Mouse (Mus musculus): ENCODE results near the gene Klra3. TPM values are rescaled to one million over a fixed set of nuclear protein-coding genes. Genes with fewer than 3 reads are reported as not detected.
"Not testable (repeated sequence)": the region's sequence is repeated elsewhere in the genome, so short reads cannot be mapped to it uniquely, and the experiment has no call there.

The Klra3 gene
- total and polyA plus RNA-seq, 3 experiments = not detected

DNA sequence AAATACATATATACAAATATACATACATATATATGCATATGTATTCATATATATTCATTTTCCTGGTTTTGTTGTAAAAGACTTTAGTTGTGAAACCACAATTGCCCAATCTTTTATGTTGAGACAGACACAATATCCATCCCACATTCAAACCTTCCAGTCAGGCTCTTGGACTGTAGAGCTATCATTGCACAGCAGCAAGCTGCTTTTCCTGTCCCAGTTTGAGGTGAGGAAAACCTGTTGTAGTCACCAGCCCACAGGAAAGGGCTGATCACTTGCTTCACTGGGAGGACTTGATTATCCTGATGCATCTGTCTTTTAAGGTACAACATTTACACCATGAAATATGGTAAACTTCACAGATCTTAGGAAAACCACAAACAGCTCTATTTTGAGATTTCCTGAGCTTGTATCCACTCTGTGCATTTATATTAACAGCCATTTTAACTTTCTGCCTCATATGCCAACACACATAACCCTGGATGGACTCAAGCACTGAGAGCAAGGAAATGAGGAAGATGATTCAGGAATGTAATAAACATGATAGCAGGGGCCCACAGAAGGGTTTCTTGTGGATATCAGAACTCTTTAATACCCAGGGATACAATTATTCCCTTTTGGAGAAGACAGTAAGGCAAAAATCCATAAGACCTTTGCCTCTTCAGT, 49.3 kb downstream of the Klra3 start:
- Histone ChIP-seq H3K79me2 (replicated peaks; ENCODE audit: control insufficient read depth, insufficient read depth, low read length) (no peaks in the 10 kb centered on the region), H3K27me3 (ENCODE audit: control insufficient read depth, insufficient read depth, low read length) (no peaks in the 10 kb centered on the region), H3K9ac (ENCODE audit: low read depth, low read length) (no peak overlapping the region), H3K36me3 (ENCODE audit: control insufficient read depth, insufficient read depth, low read length) (no peaks in the 10 kb centered on the region), H3K4me3 (no peak overlapping the region), H3K4me1 (ENCODE audit: control insufficient read depth, insufficient read depth, low read length) (no peaks in the 10 kb centered on the region), H3K27ac (no peak overlapping the region)
- no peak for DNase-seq
- no peak for TF ChIP-seq EP300 (IDR thresholded peaks at IDR 0.05; ENCODE audit: insufficient read depth, low read depth, low read length)
- TF ChIP-seq CTCF (IDR thresholded peaks at IDR 0.05) = no peak
- no peak for TF ChIP-seq POLR2A (IDR thresholded peaks at IDR 0.05; ENCODE audit: insufficient read depth, low read depth, low read length)
- intact Hi-C loops (cut with DNase I) = no loop called here

DNA sequence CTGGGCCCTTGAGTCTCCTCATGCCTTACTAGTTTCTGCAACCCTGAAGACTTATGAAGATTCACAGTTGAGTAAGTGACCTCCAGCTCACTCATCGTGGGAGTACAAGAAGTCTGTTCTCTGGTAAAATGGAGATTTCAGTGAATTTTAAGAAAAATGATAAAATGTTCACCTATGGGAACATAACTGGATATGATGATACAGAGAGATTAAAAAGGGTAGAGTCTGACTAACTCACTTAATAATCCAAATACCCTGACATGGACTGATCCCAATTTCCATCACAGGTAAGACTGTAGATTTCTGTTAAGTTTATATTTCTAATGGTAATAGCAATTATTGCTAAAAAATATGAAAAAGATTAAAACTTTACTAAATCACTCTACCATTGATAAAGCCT, 55.5 kb downstream of the Klra3 start, which contains the start of gene Klra10:
Gene Klra10, minus strand, starts transcription at position 101 of the 400 bp plus-strand sequence.
- H3K9ac ChIP-seq (ENCODE audit: low read depth, low read length); intact Hi-C loops (cut with DNase I); DNase-seq; H3K27me3 ChIP-seq (ENCODE audit: control insufficient read depth, insufficient read depth, low read length); H3K27ac ChIP-seq; H3K4me3 ChIP-seq; H3K79me2 ChIP-seq (replicated peaks; ENCODE audit: control insufficient read depth, insufficient read depth, low read length); H3K4me1 ChIP-seq (ENCODE audit: control insufficient read depth, insufficient read depth, low read length); H3K36me3 ChIP-seq (ENCODE audit: control insufficient read depth, insufficient read depth, low read length): not testable (repeated sequence)
- WGBS = 59% methylated on average over 1 of the region's 1 CpGs

Other genes with a start within 250 kb of the Klra3 start
- under 1 TPM; 0.61 to 0.84 TPM for gene Klra8, start 207.7 kb downstream of the Klra3 start, total RNA-seq (2021)
- 0.14 TPM in 1 of 2 replicates, not detected in the other for gene Klra8, start 207.7 kb downstream of the Klra3 start, polyA plus RNA-seq (2012; rRNA removed)
- 1 to 10 TPM; 1.7 to 2.8 TPM for gene Klra9, start 144.5 kb downstream of the Klra3 start, total RNA-seq (2021)
- 0.35 and 0.39 TPM in 2 replicates for gene Klra9, start 144.5 kb downstream of the Klra3 start, polyA plus RNA-seq (2012; rRNA removed)
- under 1 TPM in 1 of 2 experiments, not detected in 1; 0.20 TPM for gene Klra7, start 104.3 kb downstream of the Klra3 start, total RNA-seq (2021)
- gene Klra7, start 104.3 kb downstream of the Klra3 start, polyA plus RNA-seq (2012; rRNA removed) = not detected in 2 replicates
- gene Klra10, start 55.6 kb downstream of the Klra3 start, total RNA-seq (2021) = under 1 TPM in 1 of 2 experiments, not detected in 1; 0.57 TPM
- not detected in 2 replicates for gene Klra10, start 55.6 kb downstream of the Klra3 start, polyA plus RNA-seq (2012; rRNA removed)
- gene Klra1, start 49.3 kb upstream of the Klra3 start, total RNA-seq (2021) = not detected
- gene Klra1, start 49.3 kb upstream of the Klra3 start, polyA plus RNA-seq (2012; rRNA removed) = not detected in 2 replicates